Mouse (Mus musculus) T-helper 2 cell (primary cell): ENCODE results near the gene E330034G19Rik.
"Not testable (repeated sequence)": the region's sequence is repeated elsewhere in the genome, so short reads cannot be mapped to it uniquely, and the experiment has no call there.

ENCODE experiments used
- in situ Hi-C: fragments of 300-600 bp; cut with MboI, MseI; formaldehyde crosslinking; loops from one replicate; pipeline ENCODE4 v1.15.1; 2025; ENCODE audit warnings: high pct_unique_total_duplicates

Gene E330034G19Rik

GRCm38 (mm10) chr14:24292914-24293313 is at the start of gene E330034G19Rik:
Gene E330034G19Rik, plus strand, starts transcription at chr14:24293214.
- in situ Hi-C loops, result loop anchor here (10.0 kb wide), 1 partner anchor 1648 kb away; no protein-coding TSS in a partner anchor

GRCm38 (mm10) chr14:24244330-24245176 is 48.5 kb upstream of the E330034G19Rik start:
- in situ Hi-C loops, result no loop called here

DNA sequence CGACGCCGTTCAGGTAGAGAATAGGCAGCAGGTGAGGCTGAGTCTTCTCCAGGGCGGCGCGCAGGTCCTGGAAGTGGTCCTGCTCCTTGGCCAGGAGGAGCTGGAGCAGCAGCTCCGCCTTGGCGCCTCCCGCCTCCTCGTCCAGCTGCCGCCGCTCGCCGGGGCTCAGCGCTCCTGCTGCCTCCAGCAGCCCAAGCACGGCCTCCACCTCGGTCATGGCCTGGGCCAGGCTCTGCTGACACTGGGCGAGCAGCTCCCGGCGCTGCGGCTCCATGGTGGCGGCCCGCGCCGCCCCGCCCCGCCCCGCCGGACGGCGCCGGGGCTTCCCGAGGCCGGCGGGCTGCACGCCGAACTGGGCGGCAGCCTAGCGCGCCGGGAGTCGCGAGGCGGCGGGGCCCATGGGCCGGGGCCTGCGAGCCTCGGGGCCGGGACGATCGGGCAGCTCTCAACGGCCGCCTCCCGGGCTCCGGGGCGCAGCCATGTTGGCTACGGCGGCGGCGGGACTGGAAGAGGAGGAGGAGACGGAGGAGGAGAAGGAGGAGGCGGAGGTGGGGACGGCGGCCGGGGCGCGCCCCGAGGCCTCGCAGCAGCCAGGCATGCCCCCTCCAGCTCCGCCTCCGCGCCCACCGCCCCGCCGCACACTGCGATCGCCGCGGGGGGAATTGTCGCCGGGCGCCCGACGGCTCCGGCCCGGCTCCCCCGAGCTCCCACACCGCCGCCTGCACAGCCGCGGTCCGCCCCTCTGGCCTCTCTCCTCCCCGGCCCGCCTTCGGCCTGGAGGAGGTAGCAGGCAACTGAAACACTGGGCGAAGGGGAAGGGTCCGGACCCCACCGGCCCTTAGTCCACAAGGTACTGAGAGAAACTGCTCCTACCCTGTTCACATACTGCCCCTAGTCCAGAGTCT is 47.6 kb upstream of the E330034G19Rik start, which contains the start of gene Dlg5:
Gene Dlg5, minus strand, starts transcription at position 744 of the 905 bp plus-strand sequence.
- in situ Hi-C loops, result no loop called here

DNA sequence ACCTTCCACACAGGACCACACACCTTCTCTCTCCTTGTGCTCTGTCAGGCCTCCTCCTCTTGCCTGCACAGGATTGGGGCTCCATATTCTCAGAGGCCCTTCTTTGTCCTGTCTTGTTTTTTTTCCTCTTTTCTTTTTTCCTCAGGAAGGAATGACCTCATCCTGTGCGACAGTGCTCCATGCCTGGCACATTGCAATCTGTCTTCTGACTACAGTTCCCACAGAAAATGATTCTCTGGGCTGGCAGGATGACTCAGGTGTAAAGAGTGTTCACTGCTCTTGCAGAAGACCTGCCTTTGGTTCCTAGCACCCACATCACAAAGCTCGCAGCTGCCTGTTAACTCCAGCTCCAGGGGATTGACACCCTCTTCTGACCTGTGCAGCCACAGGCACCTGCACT is 43.1 kb upstream of the E330034G19Rik start:
- in situ Hi-C loops, result no loop called here

- in situ Hi-C loops, result no loop called here
Observed at GRCm38 (mm10) chr14:24251326-24251725, 41.7 kb upstream of the E330034G19Rik start.

DNA sequence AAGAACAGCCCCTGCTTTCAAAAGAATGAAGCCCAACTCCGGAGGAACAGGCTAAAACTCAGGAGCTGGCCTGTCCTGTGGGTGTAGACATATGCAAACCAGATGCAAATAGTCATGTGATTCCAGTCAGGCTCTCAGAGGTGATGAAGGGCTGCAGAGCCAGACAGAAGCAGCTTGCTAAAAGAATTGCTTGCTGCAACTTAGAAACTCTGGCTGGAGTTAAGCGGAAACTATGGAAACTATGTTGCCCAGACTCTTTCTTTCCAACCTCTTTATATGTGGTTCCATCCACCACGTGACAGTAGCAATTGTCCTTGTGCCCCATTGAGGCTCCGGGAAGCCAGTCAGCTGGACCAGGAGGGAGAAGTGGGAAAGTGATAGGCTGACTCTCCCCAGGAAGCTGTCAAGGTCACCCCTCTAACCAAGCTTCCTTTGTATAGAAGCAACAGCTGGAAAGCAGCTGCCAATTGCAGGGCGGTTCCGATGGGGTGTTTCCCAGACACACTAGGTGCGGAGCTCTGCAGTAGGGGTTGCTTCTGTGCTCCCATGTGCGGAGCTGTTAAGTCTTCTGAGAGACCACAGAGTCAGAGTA is 39.3 kb upstream of the E330034G19Rik start:
- in situ Hi-C loops, result no loop called here

DNA sequence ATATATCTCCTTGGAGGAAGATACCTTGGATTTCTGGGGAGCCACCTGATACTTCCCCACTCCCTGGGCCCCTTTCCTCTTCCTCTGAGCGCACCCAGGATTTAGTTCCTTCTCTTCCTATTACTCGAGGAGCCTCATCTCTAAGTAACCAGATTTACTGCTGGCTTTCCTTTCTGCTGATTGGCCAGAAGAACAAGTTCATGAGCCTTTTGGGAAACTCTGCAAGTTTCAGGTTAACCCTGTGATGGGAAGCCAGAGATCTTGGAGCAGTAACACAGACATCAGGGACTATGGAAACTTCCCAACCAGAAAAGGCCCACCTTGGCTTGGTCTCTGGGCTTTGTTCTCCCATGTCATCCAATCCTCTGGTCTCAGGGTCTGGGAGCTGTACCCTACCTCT is 37.1 kb upstream of the E330034G19Rik start:
- in situ Hi-C loops, result no loop called here

GRCm38 (mm10) chr14:24260391-24260790 is 32.6 kb upstream of the E330034G19Rik start:
- in situ Hi-C loops, result no loop called here

DNA sequence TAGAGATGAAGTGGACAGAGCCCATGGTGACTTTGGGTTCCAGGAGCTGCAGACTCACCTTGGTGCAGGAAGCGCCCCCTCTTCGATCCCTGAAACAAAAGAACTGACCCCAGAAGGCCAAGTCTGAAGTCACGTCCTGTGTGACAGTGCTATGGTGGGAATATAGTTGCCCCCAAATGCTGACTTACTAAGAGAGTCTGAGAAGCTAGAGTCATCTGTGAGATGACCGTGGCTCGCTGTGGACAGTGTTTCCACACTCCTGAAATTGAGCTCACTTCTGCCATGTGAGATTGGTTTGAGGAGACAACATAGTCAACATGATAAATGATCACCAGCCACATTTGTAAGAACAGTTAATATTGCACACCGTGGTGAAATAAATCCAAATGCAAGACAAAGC is 30.6 kb upstream of the E330034G19Rik start:
- in situ Hi-C loops, result no loop called here

GRCm38 (mm10) chr14:24262915-24263314 is 30.1 kb upstream of the E330034G19Rik start:
- in situ Hi-C loops, result no loop called here

GRCm38 (mm10) chr14:24269571-24269970 is 23.4 kb upstream of the E330034G19Rik start:
- in situ Hi-C loops, result no loop called here

DNA sequence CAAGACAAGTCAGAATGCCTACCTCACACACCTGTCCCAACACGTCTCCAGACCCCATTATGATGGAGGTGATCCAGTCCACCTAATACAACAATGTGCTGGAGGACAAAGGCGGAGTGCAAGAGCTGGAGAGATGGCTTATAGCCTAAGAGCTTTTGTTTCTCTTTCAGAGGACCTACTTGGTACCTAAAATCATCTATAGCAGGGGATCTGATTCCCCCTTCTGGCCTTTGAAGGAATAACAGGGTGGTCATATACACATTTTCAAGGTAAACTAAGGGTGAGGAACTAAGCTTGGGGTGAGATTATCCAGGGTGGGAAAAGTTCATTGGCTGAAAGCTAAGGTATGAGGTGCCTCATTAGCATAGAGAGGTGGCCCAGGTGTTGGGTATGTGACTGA is 19.4 kb upstream of the E330034G19Rik start:
- in situ Hi-C loops, result no loop called here

GRCm38 (mm10) chr14:24275534-24275933 is 17.5 kb upstream of the E330034G19Rik start:
- in situ Hi-C loops, result no loop called here

- in situ Hi-C loops, result no loop called here
Observed at GRCm38 (mm10) chr14:24281278-24281677, 11.7 kb upstream of the E330034G19Rik start.

GRCm38 (mm10) chr14:24282276-24282675 is 10.7 kb upstream of the E330034G19Rik start:
- in situ Hi-C loops, result no loop called here

DNA sequence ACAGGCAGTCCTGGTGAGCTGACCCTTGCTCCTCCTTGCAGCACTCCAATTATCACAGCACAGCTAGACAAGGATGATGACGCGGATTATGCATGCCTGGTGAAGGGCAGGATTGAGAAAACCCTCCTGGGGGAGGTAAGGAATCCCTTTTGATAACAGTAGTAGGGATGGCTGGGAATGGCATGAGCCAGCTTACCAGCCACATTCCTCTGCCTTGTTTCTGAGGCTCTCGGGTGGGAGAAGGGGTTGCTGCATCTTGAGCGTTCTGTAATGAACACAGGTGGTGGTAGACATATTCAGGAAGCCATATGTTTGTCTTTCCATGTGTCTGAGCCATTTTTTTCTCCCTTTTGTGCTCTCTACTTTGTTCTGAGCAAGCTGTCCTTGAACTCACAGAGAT is 6.9 kb upstream of the E330034G19Rik start:
- in situ Hi-C loops, result no loop called here

DNA sequence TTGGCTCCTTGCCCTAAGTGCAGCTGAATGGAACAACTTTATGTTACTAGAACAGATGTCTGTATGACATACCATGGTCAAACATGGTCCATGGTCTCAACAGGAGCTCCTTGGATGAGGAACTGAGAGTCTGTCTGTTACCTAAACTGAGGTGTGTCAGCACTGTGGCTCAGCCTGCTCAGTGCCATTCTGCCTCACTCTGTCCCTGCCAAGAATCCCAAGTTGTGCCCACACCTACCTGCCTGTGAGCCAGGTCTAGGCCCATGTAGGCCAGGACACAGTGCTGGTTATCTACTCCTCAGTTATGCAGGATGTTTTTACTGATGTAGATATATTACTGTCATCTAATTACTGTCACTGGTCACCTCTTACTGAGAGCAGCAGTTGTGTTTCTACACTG is 2.3 kb upstream of the E330034G19Rik start:
- in situ Hi-C loops, result loop anchor here (10.0 kb wide), 1 partner anchor 1646 kb away; no protein-coding TSS in a partner anchor

GRCm38 (mm10) chr14:24293631-24294030 is 617 bp downstream of the E330034G19Rik start:
- in situ Hi-C loops, result loop anchor here (10.0 kb wide), 1 partner anchor 1649 kb away; no protein-coding TSS in a partner anchor

DNA sequence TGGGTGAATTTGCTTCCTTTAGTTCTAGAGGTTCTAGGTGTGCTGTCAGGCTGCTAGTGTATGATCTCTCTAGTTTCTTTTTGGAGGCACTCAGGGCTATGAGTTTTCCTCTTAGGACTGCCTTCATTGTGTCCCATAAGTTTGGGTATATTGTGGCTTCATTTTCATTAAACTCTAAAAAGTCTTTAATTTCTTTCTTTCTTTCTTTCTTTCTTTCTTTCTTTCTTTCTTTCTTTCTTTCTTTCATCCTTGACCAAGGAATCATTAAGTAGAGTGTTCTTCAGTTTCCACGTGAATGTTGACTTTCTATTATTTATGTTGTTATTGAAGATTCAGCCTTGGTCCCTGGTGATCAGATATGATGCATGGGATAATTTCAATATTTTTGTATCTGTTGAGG is 9.1 kb downstream of the E330034G19Rik start:
- in situ Hi-C loops, result not testable (repeated sequence)

DNA sequence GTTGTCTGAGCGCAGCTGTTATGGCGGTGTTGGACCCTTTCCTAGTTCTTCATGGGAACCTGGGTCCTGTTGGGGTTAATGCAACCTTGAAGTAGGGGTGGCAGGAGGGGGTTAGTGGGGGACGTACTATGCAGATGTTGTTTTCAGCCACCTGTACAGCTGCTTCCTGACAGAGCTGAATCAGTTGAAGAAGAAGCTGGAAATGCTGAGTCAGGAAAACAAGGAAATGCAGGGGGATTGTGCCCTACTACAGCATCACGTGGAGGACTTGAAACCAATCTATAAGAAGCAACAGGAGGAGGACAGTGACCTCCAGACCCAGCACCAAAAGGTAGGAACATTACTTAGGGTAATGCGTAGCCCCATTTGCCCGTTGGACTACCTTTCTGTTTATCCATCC is 13.7 kb downstream of the E330034G19Rik start:
- in situ Hi-C loops, result no loop called here

- in situ Hi-C loops, result no loop called here
Observed at GRCm38 (mm10) chr14:24307146-24307545, 14.1 kb downstream of the E330034G19Rik start.

DNA sequence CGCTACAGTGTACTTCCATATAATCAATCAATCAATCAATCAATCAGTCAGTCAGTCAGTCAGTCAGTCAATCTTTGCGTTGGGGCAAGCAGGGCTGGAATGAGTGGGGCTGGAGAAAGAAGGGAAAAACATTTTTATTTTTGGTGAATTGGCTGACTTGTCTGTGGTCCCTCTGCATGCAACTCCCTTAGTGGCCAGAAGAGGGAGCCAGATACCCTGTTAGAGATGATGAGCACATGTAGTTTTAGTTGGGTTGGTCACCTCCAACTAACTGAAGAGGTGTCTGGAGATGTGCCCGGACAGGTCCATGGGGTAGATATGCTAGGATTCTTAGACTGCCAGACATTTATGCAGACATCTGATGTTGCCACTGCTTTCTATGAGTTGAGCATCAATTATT is 18.1 kb downstream of the E330034G19Rik start:
- in situ Hi-C loops, result no loop called here
